Mouse (Mus musculus) ES-Bruce4 (cell line): ENCODE measurements around the gene Ttyh1.

Experiments used
- CTCF ChIP-seq: IDR thresholded peaks from one replicate; pipeline ENCODE4 v1.8.1; 2011; ENCODE audit warnings: low read depth, low read length
- EP300 ChIP-seq: IDR thresholded peaks from 2 replicates; pipeline ENCODE4 v1.6.1; 2011; ENCODE audit warnings: low read depth, low read length; ENCODE audit not compliant: insufficient read depth
- POLR2A ChIP-seq: IDR thresholded peaks from one replicate; pipeline ENCODE4 v1.8.1; 2011; ENCODE audit warnings: low read length; ENCODE audit not compliant: insufficient read depth

GRCm38 (mm10) chr7:4124856-4125255 lies 5.6 kb downstream of the Ttyh1 start:
- TF ChIP-seq CTCF (no peak), EP300 (peak; percentile 78), POLR2A (no peak)
